Mouse (Mus musculus): ENCODE data around the gene Shank3. TPM values are rescaled to one million over a fixed set of nuclear protein-coding genes. Genes with fewer than 3 reads are reported as not detected.

Gene Shank3
- polyA plus RNA-seq, 1 experiment = 0.08 TPM

- Histone ChIP-seq H3K27me3 (ENCODE audit: control insufficient read depth) (peaks cover 20% of the 10 kb centered on the region; the same call in 1 of the 2 replicates), H3K4me3 (replicated peaks) (no peak overlapping the region), H3K4me1 (ENCODE audit: control insufficient read depth) (no peaks in the 10 kb centered on the region; the same call in 1 of the 2 replicates), H3K36me3 (ENCODE audit: control insufficient read depth) (no peaks in the 10 kb centered on the region), H3K9me3 (ENCODE audit: control insufficient read depth, low read length) (no peaks in the 10 kb centered on the region)
- no peak for TF ChIP-seq TAL1 (IDR thresholded peaks at IDR 0.05; ENCODE audit: low read length)
- no peak for TF ChIP-seq GATA1 (IDR thresholded peaks at IDR 0.05; ENCODE audit: low read length)
Measured at GRCm38 (mm10) chr15:89556401-89557178, 57.2 kb downstream of the Shank3 start.

DNA sequence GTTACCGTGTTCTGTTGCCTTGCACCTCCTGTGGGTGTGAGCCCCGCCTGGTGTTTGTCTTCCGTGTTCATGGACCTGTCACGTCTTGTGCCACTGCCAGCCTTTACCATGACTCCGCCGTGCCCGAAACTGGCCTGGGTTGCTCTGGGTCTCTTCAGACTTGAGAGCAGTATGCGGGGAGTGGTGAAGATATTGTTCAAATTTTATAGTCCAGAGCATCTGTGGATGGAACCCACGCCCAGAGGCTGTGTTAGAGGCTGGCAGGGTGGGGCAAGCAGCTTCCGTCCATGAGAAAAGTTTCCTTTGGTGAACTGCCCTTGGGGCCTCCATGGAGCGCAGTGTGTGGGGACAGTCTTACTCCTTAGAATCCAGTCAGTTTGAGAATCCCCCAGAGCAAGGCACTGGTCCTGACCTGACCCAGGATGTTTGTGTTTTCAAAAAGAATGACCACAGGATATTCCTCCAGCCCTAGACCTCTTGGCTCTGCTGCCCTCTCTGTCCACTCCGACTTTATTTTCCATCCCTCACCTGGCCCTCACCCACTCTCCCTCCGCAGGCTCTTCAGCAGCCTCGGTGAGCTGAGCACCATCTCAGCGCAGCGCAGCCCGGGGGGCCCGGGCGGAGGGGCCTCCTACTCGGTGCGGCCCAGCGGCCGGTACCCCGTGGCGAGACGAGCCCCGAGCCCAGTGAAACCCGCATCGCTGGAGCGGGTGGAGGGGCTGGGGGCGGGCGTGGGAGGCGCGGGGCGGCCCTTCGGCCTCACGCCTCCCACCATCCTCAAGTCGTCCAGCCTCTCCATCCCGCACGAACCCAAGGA lies 58.0 kb downstream of the Shank3 start:
- H3K27me3 ChIP-seq (ENCODE audit: control insufficient read depth) = peaks cover 20% of the 10 kb centered on the region; the same call in 1 of the 2 replicates
- no peaks in the 10 kb centered on the region; the same call in 1 of the 2 replicates for H3K4me1 ChIP-seq (ENCODE audit: control insufficient read depth)
- TF ChIP-seq TAL1 (IDR thresholded peaks at IDR 0.05; ENCODE audit: low read length) (no peak), GATA1 (IDR thresholded peaks at IDR 0.05; ENCODE audit: low read length) (no peak)
- H3K36me3 ChIP-seq (ENCODE audit: control insufficient read depth) = no peaks in the 10 kb centered on the region
- H3K9me3 ChIP-seq (ENCODE audit: control insufficient read depth, low read length) = no peaks in the 10 kb centered on the region
- no peak overlapping the region for H3K4me3 ChIP-seq (replicated peaks)

DNA sequence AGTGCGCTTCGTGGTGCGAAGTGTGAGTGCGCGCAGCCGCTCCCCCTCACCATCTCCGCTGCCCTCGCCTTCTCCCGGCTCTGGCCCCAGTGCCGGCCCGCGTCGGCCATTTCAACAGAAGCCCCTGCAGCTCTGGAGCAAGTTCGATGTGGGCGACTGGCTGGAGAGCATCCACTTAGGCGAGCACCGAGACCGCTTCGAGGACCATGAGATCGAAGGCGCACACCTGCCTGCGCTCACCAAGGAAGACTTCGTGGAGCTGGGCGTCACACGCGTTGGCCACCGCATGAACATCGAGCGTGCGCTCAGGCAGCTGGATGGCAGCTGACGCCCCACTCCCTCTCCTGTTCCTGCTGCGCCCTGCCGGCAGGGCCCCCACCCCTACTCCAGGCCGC lies 58.6 kb downstream of the Shank3 start:
- TF ChIP-seq TAL1 (IDR thresholded peaks at IDR 0.05; ENCODE audit: low read length) = no peak

GRCm38 (mm10) chr15:89559202-89559731 lies 59.8 kb downstream of the Shank3 start:
- TF ChIP-seq TAL1 (IDR thresholded peaks at IDR 0.05; ENCODE audit: low read length) (no peak), GATA1 (IDR thresholded peaks at IDR 0.05; ENCODE audit: low read length) (no peak)
- Histone ChIP-seq H3K27me3 (ENCODE audit: control insufficient read depth) (peaks cover 20% of the 10 kb centered on the region; the same call in 1 of the 2 replicates), H3K36me3 (ENCODE audit: control insufficient read depth) (no peaks in the 10 kb centered on the region), H3K9me3 (ENCODE audit: control insufficient read depth, low read length) (no peaks in the 10 kb centered on the region), H3K4me3 (replicated peaks) (no peak overlapping the region), H3K4me1 (ENCODE audit: control insufficient read depth) (no peaks in the 10 kb centered on the region; the same call in 1 of the 2 replicates)

More for the DNA sequence above, 58.6 kb downstream of the Shank3 start:
- H3K4me1 ChIP-seq (ENCODE audit: control insufficient read depth) = no peaks in the 10 kb centered on the region; the same call in 1 of the 2 replicates
- H3K4me3 ChIP-seq (replicated peaks) = no peak overlapping the region
- H3K9me3 ChIP-seq (ENCODE audit: control insufficient read depth, low read length) = no peaks in the 10 kb centered on the region
- peaks cover 20% of the 10 kb centered on the region; the same call in 1 of the 2 replicates for H3K27me3 ChIP-seq (ENCODE audit: control insufficient read depth)
- no peaks in the 10 kb centered on the region for H3K36me3 ChIP-seq (ENCODE audit: control insufficient read depth)

GRCm38 (mm10) chr15:89568114-89568513 lies 68.7 kb downstream of the Shank3 start, which contains the start of gene Acr:
Gene Acr, plus strand, starts transcription at chr15:89568326.
- H3K9me3 ChIP-seq (ENCODE audit: control insufficient read depth, low read length) = no peaks in the 10 kb centered on the region
- H3K36me3 ChIP-seq (ENCODE audit: control insufficient read depth) = no peaks in the 10 kb centered on the region
- H3K4me3 ChIP-seq (replicated peaks) = no peak within 1 kb of the TSS
- H3K27me3 ChIP-seq (ENCODE audit: control insufficient read depth) = no peaks in the 10 kb centered on the region
- no peaks in the 10 kb centered on the region; the same call in 1 of the 2 replicates for H3K4me1 ChIP-seq (ENCODE audit: control insufficient read depth)
- TF ChIP-seq TAL1 (IDR thresholded peaks at IDR 0.05; ENCODE audit: low read length) = no peak
- TF ChIP-seq GATA1 (IDR thresholded peaks at IDR 0.05; ENCODE audit: low read length) = no peak

DNA sequence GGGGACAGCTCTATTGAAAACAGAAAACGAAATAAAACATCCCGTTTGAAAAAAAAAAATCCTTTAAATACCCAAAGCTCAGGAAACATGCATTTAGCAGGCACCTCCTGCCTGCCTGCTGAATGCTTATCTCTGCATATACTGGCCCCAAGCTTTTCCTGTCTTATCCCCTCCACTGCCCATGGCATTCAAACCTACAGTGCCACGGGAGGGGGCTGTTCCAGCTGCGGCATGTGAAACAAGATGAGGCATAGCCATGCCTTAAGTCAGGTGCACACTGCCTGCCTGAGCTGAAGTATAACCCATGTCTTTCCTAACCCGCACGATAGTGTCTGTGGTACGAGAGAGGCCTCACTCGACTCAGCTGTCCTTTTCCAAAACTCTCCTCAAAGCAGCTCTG lies 72.7 kb downstream of the Shank3 start:
- Histone ChIP-seq H3K4me3 (replicated peaks) (no peak overlapping the region), H3K27me3 (ENCODE audit: control insufficient read depth) (no peaks in the 10 kb centered on the region), H3K36me3 (ENCODE audit: control insufficient read depth) (no peaks in the 10 kb centered on the region), H3K9me3 (ENCODE audit: control insufficient read depth, low read length) (no peaks in the 10 kb centered on the region), H3K4me1 (ENCODE audit: control insufficient read depth) (no peaks in the 10 kb centered on the region; the same call in 1 of the 2 replicates)
- no peak for TF ChIP-seq GATA1 (IDR thresholded peaks at IDR 0.05; ENCODE audit: low read length)
- no peak for TF ChIP-seq TAL1 (IDR thresholded peaks at IDR 0.05; ENCODE audit: low read length)

DNA sequence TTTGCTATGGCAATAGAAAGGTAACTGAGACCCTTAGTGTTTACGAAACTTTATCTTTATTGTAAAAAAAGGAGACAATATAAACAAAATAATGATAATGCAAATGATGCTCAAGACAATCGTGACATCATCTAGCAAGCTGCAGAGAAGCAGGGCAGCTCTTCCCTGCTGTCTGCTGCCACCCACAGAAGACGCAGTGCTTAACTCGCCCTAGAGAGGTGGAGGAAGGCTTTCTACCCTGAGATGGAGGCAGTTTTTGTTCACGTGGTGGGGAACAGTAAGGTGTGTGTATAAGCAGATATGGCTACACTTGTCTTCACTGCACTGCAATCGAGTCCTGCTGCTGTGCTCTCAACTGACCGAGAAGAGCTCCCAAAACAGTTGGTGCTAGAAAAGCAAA lies 83.1 kb downstream of the Shank3 start:
- Histone ChIP-seq H3K9me3 (ENCODE audit: control insufficient read depth, low read length) (no peaks in the 10 kb centered on the region), H3K4me1 (ENCODE audit: control insufficient read depth) (peaks cover 4% of the 10 kb centered on the region; the same call in 1 of the 2 replicates), H3K4me3 (replicated peaks) (no peak overlapping the region), H3K27me3 (ENCODE audit: control insufficient read depth) (no peaks in the 10 kb centered on the region), H3K36me3 (ENCODE audit: control insufficient read depth) (peaks cover 5% of the 10 kb centered on the region; the same call in 1 of the 2 replicates)
- TF ChIP-seq GATA1 (IDR thresholded peaks at IDR 0.05; ENCODE audit: low read length) = no peak
- no peak for TF ChIP-seq TAL1 (IDR thresholded peaks at IDR 0.05; ENCODE audit: low read length)

DNA sequence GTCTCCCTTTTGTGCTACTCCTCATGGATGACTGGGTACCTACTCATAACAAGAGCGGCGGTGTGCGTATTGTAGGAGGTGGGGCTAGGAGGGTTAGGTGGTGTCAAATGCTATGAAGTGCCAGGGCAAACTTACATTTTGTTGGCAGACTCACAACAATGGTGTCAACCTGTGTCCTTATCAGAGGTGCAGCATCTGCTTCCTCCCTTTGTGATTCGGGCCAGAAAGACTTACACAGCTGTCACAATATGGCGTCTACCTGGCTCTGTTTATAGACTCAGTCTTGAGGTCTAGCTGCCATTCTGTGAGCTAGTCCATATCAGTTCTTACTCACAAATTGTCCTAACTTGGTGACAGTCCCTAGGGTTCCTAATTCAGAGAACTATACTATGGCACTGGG lies 85.7 kb downstream of the Shank3 start:
- Histone ChIP-seq H3K27me3 (ENCODE audit: control insufficient read depth) (no peaks in the 10 kb centered on the region), H3K4me3 (replicated peaks) (no peak overlapping the region), H3K9me3 (ENCODE audit: control insufficient read depth, low read length) (no peaks in the 10 kb centered on the region), H3K4me1 (ENCODE audit: control insufficient read depth) (peaks cover 4% of the 10 kb centered on the region; the same call in 1 of the 2 replicates), H3K36me3 (ENCODE audit: control insufficient read depth) (peaks cover 5% of the 10 kb centered on the region)
- TF ChIP-seq GATA1 (IDR thresholded peaks at IDR 0.05; ENCODE audit: low read length) (no peak), TAL1 (IDR thresholded peaks at IDR 0.05; ENCODE audit: low read length) (no peak)

Data from erythroblast, embryonic 14.5 days (primary cell).